In the genomic region with DNA sequence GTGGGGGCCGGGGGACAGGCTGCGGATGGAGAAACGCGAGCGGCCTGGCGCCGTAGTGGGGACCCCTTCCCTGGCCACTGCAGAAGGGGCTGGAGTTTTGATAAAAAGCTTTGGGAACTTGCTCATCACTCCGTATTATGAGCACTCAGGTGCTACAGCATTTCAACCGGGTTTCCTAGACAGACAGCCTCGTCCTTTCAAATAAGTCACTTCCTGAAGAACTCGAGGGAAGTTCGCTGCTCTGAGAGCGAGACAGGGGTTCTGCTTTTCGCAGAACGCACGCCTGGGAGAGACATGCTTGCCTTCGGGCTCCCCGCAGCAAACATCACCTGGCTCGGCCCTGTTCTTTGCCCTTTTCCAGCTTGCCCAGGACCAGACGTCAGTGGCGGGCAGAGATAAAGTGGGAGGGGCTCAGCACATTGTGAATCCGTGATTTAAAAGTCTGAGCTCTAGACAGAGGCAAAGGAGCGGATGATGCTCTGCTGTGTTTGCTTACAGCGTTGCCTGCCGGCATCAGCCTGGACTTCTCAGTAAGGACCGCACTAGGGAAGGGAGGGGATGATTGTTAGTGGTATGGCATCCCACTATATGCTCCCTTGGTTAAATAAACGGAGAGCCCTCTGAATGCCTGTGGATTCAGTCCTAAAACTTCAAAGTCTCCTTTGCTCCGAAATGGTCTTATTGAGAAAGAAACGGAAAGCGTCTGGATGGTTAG, we compare ENCODE assay signal across 10 mouse cellular contexts. TPM values are rescaled to one million over a fixed set of nuclear protein-coding genes. Genes with fewer than 3 reads are reported as not detected.
DNase-seq lines count a peak whose midpoint lies in the region; ATAC-seq lines count a peak whose summit lies in the region.
"Had no signal": no experiment of that assay in that cellular context is flagged by ENCODE, and none has a peak within 500 bp of the region (broad histone marks: within the 10 kb centered on the region; RNA-seq: fewer than 3 reads in every experiment).

No protein-coding gene starts in this region.

- peak overlapping the region; percentile 65 for H3K9ac ChIP-seq in kidney, embryonic 14.5 days (ENCODE audit: low read depth, low read length)
- peak overlapping the region; percentile 16; the same call in 1 of the 2 replicates for H3K9ac ChIP-seq in embryonic facial prominence, embryonic 15.5 days
- H3K9ac ChIP-seq in neural tube, embryonic 14.5 days (replicated peaks; ENCODE audit: low read depth, low read length) = peak overlapping the region; percentile 48

- H3K27ac ChIP-seq in kidney, embryonic 14.5 days (ENCODE audit: low read depth, low read length) = no peak overlapping the region
- no peak overlapping the region for H3K27ac ChIP-seq in embryonic facial prominence, embryonic 15.5 days (replicated peaks)
- no peak overlapping the region for H3K27ac ChIP-seq in neural tube, embryonic 14.5 days (ENCODE audit: low read depth, low read length)

- DNase-seq in kidney, adult 9 months = no peak
- DNase-seq in kidney, postnatal 14 days = peak; percentile 13
- DNase-seq in thymus, postnatal 36 days = no peak

- 8% methylated on average over 30 of the region's 30 CpGs for WGBS in kidney, embryonic 14.5 days
- WGBS in embryonic facial prominence, embryonic 15.5 days = 8% methylated on average over 30 of the region's 30 CpGs
- WGBS in neural tube, embryonic 14.5 days = 8% methylated on average over 30 of the region's 30 CpGs

- H3K4me2 ChIP-seq in kidney, embryonic 14.5 days (replicated peaks; ENCODE audit: low read depth, low read length) = peak overlapping the region; percentile 93
- peak overlapping the region; percentile 97 for H3K4me2 ChIP-seq in embryonic facial prominence, embryonic 15.5 days (replicated peaks)
- peak overlapping the region; percentile 99 for H3K4me2 ChIP-seq in neural tube, embryonic 14.5 days (ENCODE audit: low read depth, low read length)

- ATAC-seq in kidney, embryonic 14.5 days (ENCODE audit: low FRiP score, low TSS enrichment) = peak; percentile 57; the same call in 1 of the 2 replicates
- no peak for ATAC-seq in embryonic facial prominence, embryonic 15.5 days (ENCODE audit: insufficient number of reproducible peaks, low FRiP score, low TSS enrichment, low read depth)
- peak; percentile 58; the same call in 1 of the 2 replicates for ATAC-seq in neural tube, embryonic 14.5 days (ENCODE audit: low read depth)
- no peak for ATAC-seq in megakaryocyte-erythroid progenitor cell, adult 5-6 weeks (replicated peaks; ENCODE audit: low FRiP score, low TSS enrichment, poor library complexity, severe bottlenecking)
- no peak for ATAC-seq in granulocyte monocyte progenitor cell, adult 5-6 weeks (replicated peaks; ENCODE audit: poor library complexity, severe bottlenecking)

- H3K4me1 ChIP-seq in kidney, embryonic 14.5 days (ENCODE audit: control insufficient read depth, insufficient read depth, low read length) = peaks cover 8% of the 10 kb centered on the region; the same call in 1 of the 2 replicates
- peaks cover 38% of the 10 kb centered on the region for H3K4me1 ChIP-seq in embryonic facial prominence, embryonic 15.5 days
- H3K4me1 ChIP-seq in neural tube, embryonic 14.5 days (ENCODE audit: control insufficient read depth, insufficient read depth, low read length) = peaks cover 9% of the 10 kb centered on the region

- peak overlapping the region; percentile 54 for H3K4me3 ChIP-seq in kidney, embryonic 14.5 days (ENCODE audit: low read length)
- peak overlapping the region; percentile 51 for H3K4me3 ChIP-seq in embryonic facial prominence, embryonic 15.5 days (replicated peaks)
- H3K4me3 ChIP-seq in neural tube, embryonic 14.5 days (ENCODE audit: low read depth, low read length) = peak overlapping the region; percentile 41
- H3K4me3 ChIP-seq: erythroblast, embryonic 14.5 days; myocyte had no signal

- H3K36me3 ChIP-seq in kidney, embryonic 14.5 days (ENCODE audit: control insufficient read depth, insufficient read depth, low read length) = no peaks in the 10 kb centered on the region
- no peaks in the 10 kb centered on the region for H3K36me3 ChIP-seq in embryonic facial prominence, embryonic 15.5 days
- no peaks in the 10 kb centered on the region for H3K36me3 ChIP-seq in neural tube, embryonic 14.5 days (ENCODE audit: control insufficient read depth, insufficient read depth, low read length)

- peaks cover 39% of the 10 kb centered on the region for H3K27me3 ChIP-seq in kidney, embryonic 14.5 days (ENCODE audit: control insufficient read depth, insufficient read depth, low read length)
- peaks cover 43% of the 10 kb centered on the region for H3K27me3 ChIP-seq in embryonic facial prominence, embryonic 15.5 days
- peaks cover 35% of the 10 kb centered on the region for H3K27me3 ChIP-seq in neural tube, embryonic 14.5 days (ENCODE audit: control insufficient read depth, insufficient read depth, low read length)

- no peaks in the 10 kb centered on the region for H3K9me3 ChIP-seq in kidney, embryonic 14.5 days (ENCODE audit: control insufficient read depth, low read length)
- H3K9me3 ChIP-seq in embryonic facial prominence, embryonic 15.5 days (replicated peaks) = no peaks in the 10 kb centered on the region
- H3K9me3 ChIP-seq in neural tube, embryonic 14.5 days (ENCODE audit: control insufficient read depth, low read length) = no peaks in the 10 kb centered on the region

RNA-seq across cellular contexts. Expression of a gene that starts 0.7 kb away (rescaled TPM):
- 10.0 and 16.1 TPM in 2 replicates for polyA plus RNA-seq in kidney, embryonic 14.5 days (2014; fragmentation: Nextera tagmentation; extraction: Ambion mirVana)
- 9.9 TPM in 2 replicates for polyA plus RNA-seq in embryonic facial prominence, embryonic 15.5 days (2015; fragmentation: Nextera tagmentation; extraction: Ambion mirVana)
- 0.16 and 0.18 TPM in 2 replicates for polyA plus RNA-seq in neural tube, embryonic 14.5 days (2014; fragmentation: Nextera tagmentation; extraction: Ambion mirVana)
- total RNA-seq in megakaryocyte-erythroid progenitor cell, adult 5-6 weeks (2014; fragmentation: Nextera tagmentation) = not detected in 2 replicates
- not detected in 2 replicates for total RNA-seq in megakaryocyte-erythroid progenitor cell, adult 5-6 weeks (2017)
- total RNA-seq in granulocyte monocyte progenitor cell, adult 5-6 weeks (2014; fragmentation: Nextera tagmentation) = not detected in 2 replicates
- not detected in 2 replicates for total RNA-seq in granulocyte monocyte progenitor cell, adult 5-6 weeks (2017)
- polyA plus RNA-seq: erythroblast, embryonic 14.5 days had no signal

RNA-seq across cellular contexts. Expression of a gene that starts 48.7 kb away (rescaled TPM):
- 0.33 and 1.3 TPM in 2 replicates for polyA plus RNA-seq in kidney, embryonic 14.5 days (2014; fragmentation: Nextera tagmentation; extraction: Ambion mirVana)
- polyA plus RNA-seq in embryonic facial prominence, embryonic 15.5 days (2015; fragmentation: Nextera tagmentation; extraction: Ambion mirVana) = 2.4 and 2.7 TPM in 2 replicates
- polyA plus RNA-seq in neural tube, embryonic 14.5 days (2014; fragmentation: Nextera tagmentation; extraction: Ambion mirVana) = 0.86 and 1.2 TPM in 2 replicates
- total RNA-seq in megakaryocyte-erythroid progenitor cell, adult 5-6 weeks (2014; fragmentation: Nextera tagmentation) = not detected in 2 replicates
- not detected in 2 replicates for total RNA-seq in megakaryocyte-erythroid progenitor cell, adult 5-6 weeks (2017)
- total RNA-seq in granulocyte monocyte progenitor cell, adult 5-6 weeks (2014; fragmentation: Nextera tagmentation) = not detected in 2 replicates
- total RNA-seq in granulocyte monocyte progenitor cell, adult 5-6 weeks (2017) = not detected in 2 replicates
- polyA plus RNA-seq: erythroblast, embryonic 14.5 days; myocyte had no signal

RNA-seq across cellular contexts. Expression of a gene that starts 52.8 kb away (rescaled TPM):
- 11.4 and 22.9 TPM in 2 replicates for polyA plus RNA-seq in kidney, embryonic 14.5 days (2014; fragmentation: Nextera tagmentation; extraction: Ambion mirVana)
- polyA plus RNA-seq in embryonic facial prominence, embryonic 15.5 days (2015; fragmentation: Nextera tagmentation; extraction: Ambion mirVana) = 21.4 and 25.5 TPM in 2 replicates
- 25.0 and 25.4 TPM in 2 replicates for polyA plus RNA-seq in neural tube, embryonic 14.5 days (2014; fragmentation: Nextera tagmentation; extraction: Ambion mirVana)
- 7.3 and 16.5 TPM in 2 replicates for total RNA-seq in megakaryocyte-erythroid progenitor cell, adult 5-6 weeks (2014; fragmentation: Nextera tagmentation)
- total RNA-seq in megakaryocyte-erythroid progenitor cell, adult 5-6 weeks (2017) = 32.5 and 40.0 TPM in 2 replicates
- total RNA-seq in granulocyte monocyte progenitor cell, adult 5-6 weeks (2014; fragmentation: Nextera tagmentation) = 3.4 and 8.7 TPM in 2 replicates
- 12.7 and 20.6 TPM in 2 replicates for total RNA-seq in granulocyte monocyte progenitor cell, adult 5-6 weeks (2017)

Comparison
In these comparisons a context has a peak if more than half of its experiments do, and no peak if none do; other contexts are left out.
1. ATAC-seq: peak in kidney, embryonic 14.5 days (single experiment) and neural tube, embryonic 14.5 days (single experiment); none in embryonic facial prominence, embryonic 15.5 days (single experiment), megakaryocyte-erythroid progenitor cell, adult 5-6 weeks (single experiment) and granulocyte monocyte progenitor cell, adult 5-6 weeks (single experiment).
2. Peak in every context shown above with its lines, with median percentiles within 50 percentile points of each other: H3K4me2 ChIP-seq, H3K4me3 ChIP-seq and H3K9ac ChIP-seq.